Mouse (Mus musculus) midbrain, embryonic 16.5 days (tissue): ENCODE results near the gene Kcnf1. TPM values are rescaled to one million over a fixed set of nuclear protein-coding genes. Genes with fewer than 3 reads are reported as not detected.

Experiments
- ATAC-seq: fragments of 200-750 bp; cut with Nextera tagmentation; 2 replicates; pipeline ENCODE4 v1.8.0; 2017; ENCODE audit warnings: moderate TSS enrichment
- H3K27ac ChIP-seq: fragments of 300-500 bp; sonication (generic); 2 replicates; pipeline ENCODE4 v1.5.1; 2014; ENCODE audit warnings: mild to moderate bottlenecking, low read length, mixed read lengths
- H3K27me3 ChIP-seq: fragments of 300-500 bp; sonication (generic); 2 replicates; pipeline ENCODE4 v1.6.1; 2014; ENCODE audit warnings: low read depth, low read length, mixed read lengths; ENCODE audit not compliant: control insufficient read depth, insufficient read depth
- H3K36me3 ChIP-seq: fragments of 300-500 bp; sonication (generic); 2 replicates; pipeline ENCODE4 v1.6.1; 2014; ENCODE audit warnings: mild to moderate bottlenecking, low read length, moderate library complexity, mixed read lengths; ENCODE audit not compliant: control insufficient read depth, insufficient read depth
- H3K4me1 ChIP-seq: fragments of 300-500 bp; sonication (generic); 2 replicates; pipeline ENCODE4 v1.6.1; 2014; ENCODE audit warnings: mild to moderate bottlenecking, low read length, mixed read lengths; ENCODE audit not compliant: control insufficient read depth, insufficient read depth
- H3K4me2 ChIP-seq: fragments of 300-500 bp; sonication (generic); 2 replicates; pipeline ENCODE4 v1.6.1; 2014; ENCODE audit warnings: mild to moderate bottlenecking, low read length, mixed read lengths
- H3K4me3 ChIP-seq: fragments of 300-500 bp; sonication (generic); 2 replicates; pipeline ENCODE4 v1.5.1; 2014; ENCODE audit warnings: low read depth, mild to moderate bottlenecking, low read length, moderate library complexity, mixed read lengths
- H3K9ac ChIP-seq: fragments of 300-500 bp; sonication (generic); 2 replicates; pipeline ENCODE4 v1.6.1; 2014; ENCODE audit warnings: low read depth, low read length, mixed read lengths
- H3K9me3 ChIP-seq: fragments of 300-500 bp; sonication (generic); replicated peaks from 2 replicates; pipeline ENCODE4 v1.6.1; 2014; ENCODE audit warnings: mild to moderate bottlenecking, low read length, mixed read lengths; ENCODE audit not compliant: control insufficient read depth, poor library complexity, severe bottlenecking
- WGBS: fragments of 180-500 bp; shearing (Covaris S2); extraction: QIAGEN DNeasy Blood & Tissue Kit; methylation state at CpG from one replicate; pipeline ENCODE4 v1.1.7; 2014; 5-methylcytosine and 5-hydroxymethylcytosine counted together
- polyA plus RNA-seq: library from polyadenylated mRNA; unstranded; fragments of >200 nt; fragmentation: Nextera tagmentation; extraction: Ambion mirVana; gene quantifications from 2 replicates; pipeline ENCODE4 v1.2.1, GENCODE M21; 2015

Gene Kcnf1
- polyA plus RNA-seq, 1 experiment from 2014 or later, result 6.5 TPM

DNA sequence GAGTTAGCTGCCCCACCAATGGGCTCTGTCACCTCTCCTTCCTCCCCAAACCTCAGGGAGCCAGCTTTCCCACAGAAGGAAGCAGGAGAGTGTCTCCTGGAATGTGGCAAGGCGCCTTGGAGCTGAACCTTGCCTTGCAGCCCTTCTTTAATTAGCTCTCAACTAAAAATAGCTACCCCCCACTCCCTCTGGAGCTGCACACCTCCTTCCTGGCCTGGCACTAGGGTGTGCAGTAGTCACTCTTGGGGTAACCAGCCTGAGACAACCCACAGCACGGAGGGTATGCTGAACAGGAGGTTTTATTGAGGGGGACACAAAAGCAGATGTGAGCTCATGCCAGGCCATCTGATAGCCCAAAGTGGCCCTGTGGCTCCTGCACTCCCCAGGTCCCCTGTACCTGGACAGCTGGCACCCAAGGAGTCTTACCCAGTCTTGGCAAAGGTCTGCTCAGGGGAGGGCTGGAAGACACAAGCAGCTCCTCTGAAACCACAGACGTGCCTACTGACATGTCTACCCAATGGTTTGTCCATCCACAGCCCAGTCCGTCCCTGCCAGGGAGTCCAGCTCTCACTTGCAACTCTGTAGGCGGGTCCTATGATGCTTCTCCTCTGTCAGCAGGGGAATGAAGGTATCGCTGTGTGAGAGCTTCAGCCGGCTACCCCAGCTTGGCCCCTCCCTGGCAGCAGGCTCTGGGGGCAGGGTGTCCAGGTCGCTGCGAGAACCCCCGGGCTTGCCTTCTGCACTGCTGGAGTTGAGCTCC is 2.4 kb downstream of the Kcnf1 start:
- 84% methylated on average over 10 of the region's 10 CpGs for WGBS
- Histone ChIP-seq H3K9ac (no peak overlapping the region), H3K4me1 (peaks cover 11% of the 10 kb centered on the region), H3K4me2 (peak overlapping the region; percentile 94), H3K27ac (no peak overlapping the region), H3K27me3 (peaks cover 9% of the 10 kb centered on the region), H3K36me3 (no peaks in the 10 kb centered on the region), H3K4me3 (no peak overlapping the region), H3K9me3 (no peaks in the 10 kb centered on the region)
- no peak for ATAC-seq

GRCm38 (mm10) chr12:17170406-17170805 is 6.3 kb downstream of the Kcnf1 start:
- WGBS, result 89% methylated on average over 10 of the region's 10 CpGs
- no peak overlapping the region for H3K9ac ChIP-seq
- no peaks in the 10 kb centered on the region for H3K9me3 ChIP-seq
- H3K27me3 ChIP-seq, result peaks cover 9% of the 10 kb centered on the region
- no peaks in the 10 kb centered on the region for H3K36me3 ChIP-seq
- ATAC-seq, result no peak
- H3K4me3 ChIP-seq, result no peak overlapping the region
- peaks cover 6% of the 10 kb centered on the region for H3K4me1 ChIP-seq
- no peak overlapping the region for H3K27ac ChIP-seq
- H3K4me2 ChIP-seq, result no peak overlapping the region

GRCm38 (mm10) chr12:17166116-17166515 is 10.6 kb downstream of the Kcnf1 start:
- H3K27me3 ChIP-seq, result no peaks in the 10 kb centered on the region
- no peak for ATAC-seq
- no peaks in the 10 kb centered on the region for H3K9me3 ChIP-seq
- H3K4me1 ChIP-seq, result no peaks in the 10 kb centered on the region
- no peak overlapping the region for H3K4me2 ChIP-seq
- no peak overlapping the region for H3K27ac ChIP-seq
- no peaks in the 10 kb centered on the region for H3K36me3 ChIP-seq
- no peak overlapping the region for H3K4me3 ChIP-seq
- H3K9ac ChIP-seq, result no peak overlapping the region
- WGBS, result 95% methylated on average over 2 of the region's 2 CpGs

GRCm38 (mm10) chr12:17163996-17164395 is 12.7 kb downstream of the Kcnf1 start:
- Histone ChIP-seq H3K4me1 (no peaks in the 10 kb centered on the region), H3K36me3 (no peaks in the 10 kb centered on the region), H3K4me3 (no peak overlapping the region), H3K27me3 (no peaks in the 10 kb centered on the region), H3K4me2 (no peak overlapping the region), H3K27ac (no peak overlapping the region), H3K9ac (no peak overlapping the region), H3K9me3 (no peaks in the 10 kb centered on the region)
- 96% methylated on average over 3 of the region's 3 CpGs for WGBS
- no peak for ATAC-seq

- Histone ChIP-seq H3K4me3 (no peak overlapping the region), H3K9me3 (no peaks in the 10 kb centered on the region), H3K27ac (no peak overlapping the region), H3K36me3 (no peaks in the 10 kb centered on the region), H3K4me1 (no peaks in the 10 kb centered on the region), H3K27me3 (no peaks in the 10 kb centered on the region), H3K9ac (no peak overlapping the region), H3K4me2 (no peak overlapping the region)
- WGBS, result 86% methylated on average over 7 of the region's 7 CpGs
- no peak for ATAC-seq
Observed at GRCm38 (mm10) chr12:17159549-17159948, 17.1 kb downstream of the Kcnf1 start.

- Histone ChIP-seq H3K4me3 (no peak overlapping the region), H3K9me3 (no peaks in the 10 kb centered on the region), H3K36me3 (no peaks in the 10 kb centered on the region), H3K27ac (no peak overlapping the region), H3K27me3 (no peaks in the 10 kb centered on the region), H3K9ac (no peak overlapping the region), H3K4me2 (no peak overlapping the region), H3K4me1 (peaks cover 5% of the 10 kb centered on the region)
- ATAC-seq, result no peak
- WGBS, result 92% methylated on average over 15 of the region's 15 CpGs
Observed at GRCm38 (mm10) chr12:17157558-17157957, 19.1 kb downstream of the Kcnf1 start.

DNA sequence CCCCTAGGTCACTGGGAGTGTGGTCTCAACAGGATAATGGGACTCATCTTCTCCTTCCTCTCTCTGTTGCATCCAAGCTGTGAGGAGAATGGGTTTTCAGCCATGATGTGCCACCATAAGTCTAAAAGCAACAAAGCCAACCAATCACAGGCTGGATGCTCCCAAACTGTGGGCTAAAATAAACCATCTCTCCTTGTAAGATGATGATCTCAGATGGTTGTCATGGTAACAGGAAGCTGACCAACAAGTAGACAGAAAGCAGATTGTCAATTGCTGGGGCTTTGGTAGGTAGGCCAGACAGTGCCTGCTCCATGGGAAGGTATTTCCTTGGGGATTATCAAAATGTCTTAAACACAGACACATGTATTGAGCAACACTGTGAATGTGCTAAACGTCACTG is 20.9 kb downstream of the Kcnf1 start:
- Histone ChIP-seq H3K4me1 (peaks cover 5% of the 10 kb centered on the region), H3K36me3 (no peaks in the 10 kb centered on the region), H3K27me3 (no peaks in the 10 kb centered on the region), H3K9ac (no peak overlapping the region), H3K4me2 (no peak overlapping the region), H3K4me3 (no peak overlapping the region), H3K27ac (no peak overlapping the region), H3K9me3 (no peaks in the 10 kb centered on the region)
- 80% methylated on average over 1 of the region's 1 CpGs for WGBS
- no peak for ATAC-seq

DNA sequence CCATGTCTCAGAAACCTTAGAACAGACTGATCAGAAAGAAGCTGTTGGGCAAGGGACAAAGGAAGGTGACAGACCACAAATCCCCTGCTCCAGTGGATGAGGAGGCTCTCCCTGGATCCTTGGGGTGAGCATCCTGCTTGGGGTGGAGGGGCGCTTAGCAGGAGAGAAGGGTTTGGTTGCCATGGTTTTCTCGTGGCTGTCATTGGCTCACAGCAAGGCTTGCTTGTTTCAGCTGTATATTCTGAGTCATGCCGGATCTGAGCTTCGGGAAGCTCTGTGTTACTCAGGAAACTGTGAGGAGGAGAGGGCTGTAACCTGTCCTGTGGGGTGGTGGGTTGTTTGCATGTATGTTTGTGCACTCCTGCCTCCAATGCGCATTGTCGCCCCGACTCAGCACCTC is 23.8 kb downstream of the Kcnf1 start:
- no peak overlapping the region for H3K4me3 ChIP-seq
- H3K9ac ChIP-seq, result 0 out of 2 replicates have a peak overlapping the region, but pooled peaks have one; percentile 10
- peak; percentile 55; the same call in 1 of the 2 replicates for ATAC-seq
- H3K36me3 ChIP-seq, result no peaks in the 10 kb centered on the region
- no peak overlapping the region; the same call in 1 of the 2 replicates for H3K27ac ChIP-seq
- WGBS, result 64% methylated on average over 7 of the region's 7 CpGs
- no peak overlapping the region for H3K4me2 ChIP-seq
- H3K27me3 ChIP-seq, result no peaks in the 10 kb centered on the region
- no peaks in the 10 kb centered on the region for H3K9me3 ChIP-seq
- peaks cover 5% of the 10 kb centered on the region for H3K4me1 ChIP-seq

DNA sequence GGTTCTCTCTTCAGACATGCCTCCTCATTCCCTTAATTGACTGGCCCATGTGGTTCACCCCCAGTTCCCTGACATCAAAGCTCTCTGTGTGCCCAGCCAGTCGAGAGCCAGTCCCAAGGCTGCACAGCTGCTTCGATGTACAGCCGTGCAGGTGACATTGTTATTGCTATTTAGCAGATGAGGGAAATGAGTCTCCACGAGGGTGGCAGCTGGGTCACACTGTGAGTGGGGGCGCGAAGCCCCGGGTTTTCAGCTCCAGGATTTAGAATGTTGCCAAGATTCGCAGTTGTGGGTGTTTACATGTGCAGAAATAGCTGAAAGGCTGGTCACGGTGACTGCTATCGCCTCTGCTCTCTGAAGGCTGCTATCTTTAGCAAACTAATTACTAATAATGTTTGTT is 27.8 kb downstream of the Kcnf1 start:
- no peak for ATAC-seq
- no peaks in the 10 kb centered on the region for H3K9me3 ChIP-seq
- H3K9ac ChIP-seq, result no peak overlapping the region
- H3K4me2 ChIP-seq, result no peak overlapping the region
- no peak overlapping the region for H3K27ac ChIP-seq
- H3K27me3 ChIP-seq, result no peaks in the 10 kb centered on the region
- no peaks in the 10 kb centered on the region for H3K36me3 ChIP-seq
- WGBS, result 65% methylated on average over 10 of the region's 10 CpGs
- peaks cover 5% of the 10 kb centered on the region for H3K4me1 ChIP-seq
- H3K4me3 ChIP-seq, result no peak overlapping the region
